Mouse (Mus musculus) MEL (cell line): Measurements from ENCODE around the gene Cpxm2. TPM values are rescaled to one million over a fixed set of nuclear protein-coding genes. Genes with fewer than 3 reads are reported as not detected.

Experiments used
- DNase-seq: peaks from one replicate; pipeline ENCODE4 v3.0.0; 2011; ENCODE audit warnings: low read depth, low spot score
- H3K27ac ChIP-seq: 2 replicates; pipeline ENCODE4 v1.5.1; 2012; ENCODE audit warnings: low read depth, mild to moderate bottlenecking, control low read depth, low read length, moderate library complexity; ENCODE audit not compliant: control insufficient read depth
- H3K27me3 ChIP-seq, 2 experiments: fragments of 150-350 bp in 1 of 2; sonication (generic) in 1 of 2; 2 replicates each; pipeline ENCODE4 v1.6.1; 2012; ENCODE audit warnings: low read length in 2 of 2, mild to moderate bottlenecking in 2 of 2, improper control_type of control experiment in 1 of 2, moderate library complexity in 1 of 2; ENCODE audit not compliant: insufficient read depth in 2 of 2, control insufficient read depth in 1 of 2
- H3K36me3 ChIP-seq, 2 experiments: 2 replicates each; pipeline ENCODE4 v1.6.1; 2012 to 2014; ENCODE audit warnings: low read length in 2 of 2, improper control_type of control experiment in 1 of 2, inconsistent platforms in 1 of 2, mild to moderate bottlenecking in 1 of 2; ENCODE audit not compliant: insufficient read depth in 2 of 2, control insufficient read depth in 1 of 2
- H3K4me1 ChIP-seq, 2 experiments: fragments of 150-350 bp in 1 of 2; sonication (generic) in 1 of 2; 2 replicates each; pipeline ENCODE4 v1.6.1; 2012; ENCODE audit warnings: low read length in 2 of 2, improper control_type of control experiment in 1 of 2, mild to moderate bottlenecking in 1 of 2; ENCODE audit not compliant: insufficient read depth in 2 of 2, control insufficient read depth in 1 of 2
- H3K4me3 ChIP-seq, 2 experiments: fragments of 150-350 bp in 1 of 2; sonication (generic) in 1 of 2; 2 replicates each; pipeline ENCODE4 v1.5.1; 2012; ENCODE audit warnings: low read depth in 2 of 2, low read length in 2 of 2, mild to moderate bottlenecking in 2 of 2, moderate library complexity in 2 of 2, control low read depth in 1 of 2, improper control_type of control experiment in 1 of 2; ENCODE audit not compliant: control insufficient read depth in 1 of 2, insufficient read depth in 1 of 2
- H3K79me2 ChIP-seq: 2 replicates; pipeline ENCODE4 v1.6.1; 2012; ENCODE audit warnings: mild to moderate bottlenecking, low read length, moderate library complexity; ENCODE audit not compliant: control insufficient read depth, poor library complexity, insufficient read depth
- H3K9ac ChIP-seq: 2 replicates; pipeline ENCODE4 v1.6.1; 2012; ENCODE audit warnings: low read depth, mild to moderate bottlenecking, control low read depth, low read length, moderate library complexity; ENCODE audit not compliant: control insufficient read depth, poor library complexity, severe bottlenecking
- H3K9me3 ChIP-seq: fragments of 150-350 bp; sonication (generic); replicated peaks from 2 replicates; pipeline ENCODE4 v1.6.1; 2012; ENCODE audit warnings: mild to moderate bottlenecking, low read length, improper control_type of control experiment, moderate library complexity; ENCODE audit not compliant: insufficient read depth
- CHD1 ChIP-seq: IDR thresholded peaks from 2 replicates; pipeline ENCODE4 v1.6.1; 2012; ENCODE audit warnings: low read depth, mild to moderate bottlenecking, inconsistent platforms, low read length, improper control_type of control experiment
- CHD2 ChIP-seq: IDR thresholded peaks from 2 replicates; pipeline ENCODE4 v1.6.1; 2011; ENCODE audit warnings: low read length, improper control_type of control experiment
- CTCF ChIP-seq, 3 experiments: IDR thresholded peaks in 2 of 3; conservative IDR thresholded peaks in 1 of 3; 2 replicates each; pipeline ENCODE4 v1.5.1; 2011 to 2012; ENCODE audit warnings: low read length in 3 of 3, low read depth in 2 of 3, mild to moderate bottlenecking in 2 of 3, improper control_type of control experiment in 1 of 3, inconsistent platforms in 1 of 3, mixed read lengths in 1 of 3, moderate library complexity in 1 of 3; ENCODE audit not compliant: control insufficient read depth in 1 of 3, insufficient read depth in 1 of 3, poor library complexity in 1 of 3, severe bottlenecking in 1 of 3
- E2F4 ChIP-seq: IDR thresholded peaks from 2 replicates; pipeline ENCODE4 v1.6.1; 2011; ENCODE audit warnings: low read depth, low read length, improper control_type of control experiment, borderline replicate concordance
- ELF1 ChIP-seq: IDR thresholded peaks from 2 replicates; pipeline ENCODE4 v1.6.1; 2014; ENCODE audit warnings: low read depth, mild to moderate bottlenecking, inconsistent platforms, low read length, improper control_type of control experiment, moderate library complexity
- EP300 ChIP-seq, 2 experiments: IDR thresholded peaks; 2 replicates each; pipeline ENCODE4 v1.6.1; 2011; ENCODE audit warnings: improper control_type of control experiment in 2 of 2, low read length in 2 of 2, low read depth in 1 of 2, mild to moderate bottlenecking in 1 of 2
- GABPA ChIP-seq: IDR thresholded peaks from 2 replicates; pipeline ENCODE4 v1.6.1; 2012; ENCODE audit warnings: low read depth, mild to moderate bottlenecking, inconsistent platforms, low read length, improper control_type of control experiment, moderate library complexity
- HCFC1 ChIP-seq: IDR thresholded peaks from 2 replicates; pipeline ENCODE4 v1.6.1; 2012; ENCODE audit warnings: low read depth, mild to moderate bottlenecking, inconsistent platforms, low read length, improper control_type of control experiment, moderate library complexity
- JUND ChIP-seq: IDR thresholded peaks from 2 replicates; pipeline ENCODE4 v1.6.1; 2011; ENCODE audit warnings: low read depth, mild to moderate bottlenecking, improper control_type of control experiment, low read length
- KAT2A ChIP-seq: conservative IDR thresholded peaks from 2 replicates; pipeline ENCODE4 v1.6.1; 2012; ENCODE audit warnings: low read depth, low read length, improper control_type of control experiment, inconsistent platforms
- MAFK ChIP-seq: IDR thresholded peaks from 2 replicates; pipeline ENCODE4 v1.6.1; 2011; ENCODE audit warnings: low read depth, mild to moderate bottlenecking, low read length, improper control_type of control experiment, borderline replicate concordance
- MAZ ChIP-seq: IDR thresholded peaks from 2 replicates; pipeline ENCODE4 v1.6.1; 2012; ENCODE audit warnings: low read depth, mild to moderate bottlenecking, inconsistent platforms, low read length, improper control_type of control experiment
- MEF2A ChIP-seq: IDR thresholded peaks from 2 replicates; pipeline ENCODE4 v1.6.1; 2014; ENCODE audit warnings: low read depth, mild to moderate bottlenecking, inconsistent platforms, low read length, improper control_type of control experiment; ENCODE audit not compliant: poor library complexity, insufficient replicate concordance, severe bottlenecking; ENCODE audit errors: extremely low read depth
- MYB ChIP-seq: IDR thresholded peaks from 2 replicates; pipeline ENCODE4 v1.6.1; 2011; ENCODE audit warnings: mild to moderate bottlenecking, low read depth, low read length, improper control_type of control experiment
- MYC ChIP-seq: IDR thresholded peaks from 2 replicates; pipeline ENCODE4 v1.6.1; 2011; ENCODE audit warnings: low read depth, mild to moderate bottlenecking, low read length, improper control_type of control experiment, moderate library complexity
- NELFE ChIP-seq: IDR thresholded peaks from 2 replicates; pipeline ENCODE4 v1.6.1; 2011; ENCODE audit warnings: low read depth, low read length, improper control_type of control experiment
- POLR2A ChIP-seq, 2 experiments: IDR thresholded peaks; 2 replicates each; pipeline ENCODE4 v1.6.1; 2011 to 2012; ENCODE audit warnings: low read length in 2 of 2, mild to moderate bottlenecking in 2 of 2, control low read depth in 1 of 2, improper control_type of control experiment in 1 of 2, low read depth in 1 of 2, moderate library complexity in 1 of 2; ENCODE audit not compliant: control insufficient read depth in 1 of 2, insufficient read depth in 1 of 2, poor library complexity in 1 of 2
- POLR2AphosphoS2 ChIP-seq: IDR thresholded peaks from 2 replicates; pipeline ENCODE4 v1.6.1; 2011; ENCODE audit warnings: low read length, improper control_type of control experiment
- POLR2AphosphoS5 ChIP-seq: IDR thresholded peaks from 2 replicates; pipeline ENCODE4 v1.6.1; 2012; ENCODE audit warnings: low read depth, borderline replicate concordance, mild to moderate bottlenecking, inconsistent platforms, low read length, moderate library complexity, mixed read lengths
- RAD21 ChIP-seq: IDR thresholded peaks from 2 replicates; pipeline ENCODE4 v1.6.1; 2011; ENCODE audit warnings: mild to moderate bottlenecking, low read depth, low read length, improper control_type of control experiment
- TBP ChIP-seq: IDR thresholded peaks from 2 replicates; pipeline ENCODE4 v1.8.0; 2011; ENCODE audit warnings: low read depth, low read length, improper control_type of control experiment
- UBTF ChIP-seq: IDR thresholded peaks from 2 replicates; pipeline ENCODE4 v1.6.1; 2012; ENCODE audit warnings: low read depth, mild to moderate bottlenecking, inconsistent platforms, low read length, improper control_type of control experiment, moderate library complexity, borderline replicate concordance; ENCODE audit not compliant: insufficient read depth
- ZKSCAN1 ChIP-seq: IDR thresholded peaks from 2 replicates; pipeline ENCODE4 v1.6.1; 2012; ENCODE audit warnings: low read depth, mild to moderate bottlenecking, inconsistent platforms, low read length, improper control_type of control experiment, moderate library complexity
- ZNF384 ChIP-seq: IDR thresholded peaks from 2 replicates; pipeline ENCODE4 v1.6.1; 2012; ENCODE audit warnings: low read depth, mild to moderate bottlenecking, inconsistent platforms, low read length, improper control_type of control experiment
- polyA plus RNA-seq, 2 experiments: library from polyadenylated mRNA; stranded (reverse) in 1 of 2; unstranded in 1 of 2; fragments of >175 nt in 1 of 2; fragments of >200 nt in 1 of 2; gene quantifications; 2 replicates each; pipeline versions ENCODE4 v1.2.1 to v1.2.4; 2012; ENCODE audit warnings: low replicate concordance in 2 of 2, low read depth in 1 of 2; ENCODE audit not compliant: insufficient read length in 2 of 2, insufficient read depth in 1 of 2, missing spikeins in 1 of 2
- total RNA-seq: library from RNA; depleted of rRNA; stranded (reverse); fragments of 300-350 nt; gene quantifications from 2 replicates; pipeline ENCODE4 v1.2.3, GENCODE M21; 2012

Cpxm2 gene
- total and polyA plus RNA-seq, 3 experiments = not detected

- Histone ChIP-seq H3K4me1 (no peaks in the 10 kb centered on the region), H3K27me3 (no peaks in the 10 kb centered on the region), H3K79me2 (no peaks in the 10 kb centered on the region), H3K4me3 (no peak overlapping the region), H3K9ac (no peak overlapping the region), H3K9me3 (no peaks in the 10 kb centered on the region), H3K27ac (no peak overlapping the region), H3K36me3 (no peaks in the 10 kb centered on the region)
- no peak for DNase-seq
- TF ChIP-seq CHD1 (no peak), MAZ (no peak), POLR2AphosphoS5 (no peak), MEF2A (no peak)
Measured at GRCm38 (mm10) chr7:132098441-132098840, 56.1 kb downstream of the Cpxm2 start.

GRCm38 (mm10) chr7:132094666-132095065 is 59.9 kb downstream of the Cpxm2 start:
- no peak for TF ChIP-seq RAD21
- TF ChIP-seq POLR2A (IDR thresholded peaks at IDR 0.05; ENCODE audit: control insufficient read depth in 1 of 2, insufficient read depth in 1 of 2, low read depth in 1 of 2, low read length in 2 of 2, poor library complexity in 1 of 2) = no peak
- TF ChIP-seq UBTF = no peak
- TF ChIP-seq HCFC1 = no peak
- no peak for TF ChIP-seq KAT2A
- no peak for TF ChIP-seq E2F4
- no peak for TF ChIP-seq NELFE
- TF ChIP-seq ZNF384 = no peak
- no peak for TF ChIP-seq ELF1
- Histone ChIP-seq H3K9me3 (no peaks in the 10 kb centered on the region), H3K27me3 (no peaks in the 10 kb centered on the region), H3K4me3 (no peak overlapping the region), H3K27ac (no peak overlapping the region), H3K36me3 (no peaks in the 10 kb centered on the region), H3K4me1 (no peaks in the 10 kb centered on the region), H3K9ac (no peak overlapping the region), H3K79me2 (no peaks in the 10 kb centered on the region)
- DNase-seq = no peak

DNA sequence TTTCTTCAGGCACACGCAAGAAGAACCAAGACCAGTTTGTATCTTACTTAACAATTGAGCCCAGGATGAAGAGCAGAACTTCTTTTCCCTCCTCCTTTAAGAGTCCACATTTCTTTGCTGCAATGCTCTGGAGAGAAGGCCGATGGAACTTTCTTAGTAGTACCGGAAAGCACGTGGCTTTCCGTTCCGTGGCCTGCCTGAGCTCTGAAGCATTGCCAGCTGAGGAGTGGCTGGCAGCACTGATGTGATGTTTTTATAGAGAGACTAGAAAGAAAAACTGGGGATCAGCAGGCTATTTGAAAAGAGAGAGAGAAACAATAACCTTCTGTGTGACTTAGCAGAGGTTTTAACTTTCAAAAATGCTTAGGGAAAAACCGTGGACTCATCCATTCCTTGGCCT is 63.0 kb downstream of the Cpxm2 start:
- Histone ChIP-seq H3K4me3 (no peak overlapping the region), H3K9me3 (no peaks in the 10 kb centered on the region), H3K27me3 (no peaks in the 10 kb centered on the region), H3K79me2 (no peaks in the 10 kb centered on the region), H3K36me3 (no peaks in the 10 kb centered on the region), H3K27ac (no peak overlapping the region), H3K9ac (no peak overlapping the region), H3K4me1 (no peaks in the 10 kb centered on the region)
- DNase-seq = no peak
- no peak for TF ChIP-seq CTCF (IDR thresholded peaks at IDR 0.05 in 2 of 3, conservative IDR thresholded peaks at IDR 0.05 in 1 of 3; ENCODE audit: control insufficient read depth in 1 of 3, insufficient read depth in 1 of 3, low read depth in 2 of 3, low read length in 3 of 3, poor library complexity in 1 of 3, severe bottlenecking in 1 of 3)
- no peak for TF ChIP-seq EP300 (IDR thresholded peaks at IDR 0.05; ENCODE audit: low read depth in 1 of 2, low read length in 2 of 2)
- TF ChIP-seq MAZ = no peak
- TF ChIP-seq NELFE = no peak
- no peak for TF ChIP-seq POLR2A (IDR thresholded peaks at IDR 0.05; ENCODE audit: control insufficient read depth in 1 of 2, insufficient read depth in 1 of 2, low read depth in 1 of 2, low read length in 2 of 2, poor library complexity in 1 of 2)
- no peak for TF ChIP-seq POLR2AphosphoS5
- no peak for TF ChIP-seq JUND
- no peak for TF ChIP-seq MAFK
- no peak for TF ChIP-seq TBP
- no peak for TF ChIP-seq POLR2AphosphoS2
- no peak for TF ChIP-seq GABPA
- no peak for TF ChIP-seq MYB
- no peak for TF ChIP-seq RAD21
- TF ChIP-seq UBTF = no peak
- TF ChIP-seq MYC = no peak
- no peak for TF ChIP-seq CHD2
- TF ChIP-seq ZKSCAN1 = no peak
